Mouse (Mus musculus) spleen, embryonic (tissue): ENCODE results near the gene Tada3.

Experiments
- CTCF ChIA-PET: fragments of 350-600 bp; sonication (Branson Sonifier 250); formaldehyde crosslinking; loops from one replicate; lab custom pipeline; 2022; lab: Charles Lee

Gene Tada3

DNA sequence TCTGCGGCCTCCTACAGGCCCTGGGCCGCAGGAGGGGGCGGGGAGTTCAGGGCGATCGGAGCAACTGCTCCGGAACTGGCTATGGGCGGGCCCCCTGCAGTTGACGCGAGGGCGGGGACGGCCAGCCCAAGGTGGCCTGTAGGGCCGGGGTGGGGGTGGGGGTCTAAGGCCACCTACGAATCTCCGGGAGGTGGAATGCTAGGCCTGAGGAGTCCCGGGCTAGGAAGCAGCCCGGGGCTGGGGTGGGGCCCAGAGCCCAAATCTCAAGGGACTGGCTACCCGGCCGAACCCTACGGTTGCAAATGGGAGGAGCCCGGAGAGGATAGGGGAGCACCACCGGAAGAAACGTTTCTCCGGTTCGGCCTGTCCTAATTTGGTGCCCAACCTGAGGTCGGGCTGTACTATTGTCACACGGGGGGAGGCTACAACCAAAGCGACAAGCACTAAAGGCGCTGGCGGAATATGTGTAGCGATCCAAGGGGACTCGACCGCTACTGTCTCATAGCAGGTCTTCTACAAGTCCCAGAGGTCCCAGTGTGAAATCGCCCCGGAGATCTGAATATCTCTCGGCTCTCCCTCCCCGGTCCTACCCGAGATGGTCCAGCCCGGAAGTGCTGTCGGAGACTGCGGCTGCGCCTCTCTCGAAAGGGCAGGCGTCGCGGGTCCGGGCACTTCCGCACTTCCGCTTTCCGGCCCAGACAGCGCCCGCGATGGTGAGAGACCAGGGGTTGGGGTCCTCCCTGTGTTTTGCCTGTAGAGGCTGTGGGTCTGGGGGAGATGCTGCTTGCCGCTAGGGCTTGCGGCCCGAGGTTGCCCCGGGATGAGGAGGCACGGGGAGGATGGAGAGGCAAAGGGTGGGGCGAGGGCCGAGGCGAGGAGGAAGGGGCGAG is at the start of gene Tada3, which contains the start of gene Arpc4:
Gene Tada3, minus strand, starts transcription at position 388 of the 890 bp plus-strand sequence.
Gene Arpc4, plus strand, starts transcription at position 620 of the 890 bp plus-strand sequence.
- CTCF ChIA-PET = interaction anchor here (0.6 to 1.1 kb wide), 3 partner anchors 8 to 142 kb away, joined by 3 to 6 read pairs (median 4); no protein-coding TSS in a partner anchor

DNA sequence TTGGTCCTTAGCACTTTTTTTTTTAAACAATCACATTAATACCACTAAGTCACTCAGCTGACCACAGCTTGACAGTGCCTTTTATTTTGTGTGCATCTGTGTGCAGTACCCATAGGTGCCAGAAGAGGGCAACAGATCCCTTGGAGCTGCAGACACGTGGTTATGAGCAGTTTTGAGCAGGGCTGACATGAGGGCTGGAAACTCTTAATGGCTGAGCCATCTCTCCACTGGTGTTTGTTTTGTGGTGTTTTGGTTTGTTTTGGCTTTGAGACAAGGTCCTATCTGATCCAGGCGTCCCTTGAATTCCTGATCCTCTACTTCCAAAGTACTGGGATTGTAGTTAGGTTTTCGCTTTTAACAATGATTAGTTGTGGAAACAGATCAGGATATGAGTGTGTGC is 49.7 kb upstream of the Tada3 start:
- CTCF ChIA-PET = no interaction called here

DNA sequence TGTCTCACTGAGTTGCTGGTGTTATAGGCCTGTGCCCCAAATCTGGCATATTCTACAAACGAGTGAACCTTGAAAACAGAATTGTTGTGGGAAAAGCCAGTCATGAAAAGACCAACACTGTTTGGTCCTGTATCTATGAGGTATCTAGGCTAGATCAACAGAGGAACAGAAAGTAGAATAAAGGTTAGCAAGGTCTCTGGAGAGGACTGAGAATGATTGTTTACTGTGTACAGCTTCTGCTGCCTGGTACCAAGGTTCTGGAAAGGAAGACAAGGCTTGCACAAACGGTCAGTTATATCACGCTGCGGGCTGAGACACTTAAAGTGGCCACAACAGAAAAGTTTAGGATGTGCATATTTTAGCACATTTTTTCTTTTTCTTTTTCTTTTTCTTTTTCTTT is 49.0 kb upstream of the Tada3 start:
- CTCF ChIA-PET = no interaction called here

DNA sequence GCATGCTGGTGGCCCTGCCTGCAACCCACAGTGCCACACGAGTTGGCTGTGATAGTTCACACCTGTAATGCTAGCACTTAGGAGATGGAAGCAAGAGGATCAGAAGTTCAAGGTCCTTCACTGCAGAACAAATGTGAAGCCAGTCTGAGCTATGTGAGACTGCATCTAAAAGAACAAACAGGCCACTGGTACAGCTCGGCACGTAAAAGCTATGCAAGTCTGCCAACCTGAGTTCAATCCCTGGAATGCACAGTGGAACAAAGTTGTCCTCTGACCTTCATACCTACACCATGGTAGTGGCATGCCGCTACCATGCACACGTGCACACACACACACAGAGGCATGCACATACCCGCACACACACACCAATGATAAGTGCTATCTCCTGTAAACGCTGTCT is 46.5 kb upstream of the Tada3 start:
- CTCF ChIA-PET = no interaction called here

DNA sequence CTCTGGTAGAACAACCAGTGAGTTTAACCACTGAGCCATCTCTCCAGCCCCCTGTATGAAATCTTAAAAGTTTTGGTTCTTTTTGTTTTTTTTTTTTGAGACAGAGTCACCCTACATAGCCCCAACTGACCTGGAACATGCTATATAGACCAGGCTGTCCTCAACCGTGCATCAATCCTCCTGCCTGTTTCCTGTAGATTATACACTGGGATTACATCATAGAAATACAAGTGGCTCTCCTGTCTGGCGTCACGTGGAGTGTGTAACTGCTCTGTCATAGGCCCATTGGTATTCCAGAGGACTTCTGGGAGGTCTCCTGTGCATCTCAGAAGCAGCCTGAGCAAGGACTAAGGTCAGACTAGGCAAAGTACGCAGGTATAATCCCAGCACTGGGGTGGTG is 45.3 kb upstream of the Tada3 start:
- CTCF ChIA-PET = no interaction called here

DNA sequence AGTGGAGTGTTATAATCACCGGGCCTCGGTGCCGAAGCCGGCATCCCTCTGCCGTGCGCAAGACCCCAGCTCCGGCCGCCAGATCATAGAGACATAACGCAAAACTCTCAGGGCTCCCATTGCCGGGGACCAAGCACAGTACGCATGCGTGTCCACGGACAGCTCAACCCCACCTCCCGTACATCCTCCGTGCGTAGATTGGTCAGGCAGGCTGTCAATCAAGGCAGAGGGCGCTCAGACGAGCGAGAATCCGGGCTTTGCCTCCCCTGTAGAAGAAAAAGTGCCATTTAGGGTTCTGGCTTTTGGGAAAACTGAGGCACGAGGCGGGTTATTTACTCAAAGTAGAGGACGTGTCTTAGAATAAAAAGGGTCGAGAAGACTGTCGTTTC is 41.5 kb upstream of the Tada3 start, which contains the start of gene Rpusd3:
Gene Rpusd3, minus strand, starts transcription at position 142 of the 389 bp plus-strand sequence.
- CTCF ChIA-PET = no interaction called here

DNA sequence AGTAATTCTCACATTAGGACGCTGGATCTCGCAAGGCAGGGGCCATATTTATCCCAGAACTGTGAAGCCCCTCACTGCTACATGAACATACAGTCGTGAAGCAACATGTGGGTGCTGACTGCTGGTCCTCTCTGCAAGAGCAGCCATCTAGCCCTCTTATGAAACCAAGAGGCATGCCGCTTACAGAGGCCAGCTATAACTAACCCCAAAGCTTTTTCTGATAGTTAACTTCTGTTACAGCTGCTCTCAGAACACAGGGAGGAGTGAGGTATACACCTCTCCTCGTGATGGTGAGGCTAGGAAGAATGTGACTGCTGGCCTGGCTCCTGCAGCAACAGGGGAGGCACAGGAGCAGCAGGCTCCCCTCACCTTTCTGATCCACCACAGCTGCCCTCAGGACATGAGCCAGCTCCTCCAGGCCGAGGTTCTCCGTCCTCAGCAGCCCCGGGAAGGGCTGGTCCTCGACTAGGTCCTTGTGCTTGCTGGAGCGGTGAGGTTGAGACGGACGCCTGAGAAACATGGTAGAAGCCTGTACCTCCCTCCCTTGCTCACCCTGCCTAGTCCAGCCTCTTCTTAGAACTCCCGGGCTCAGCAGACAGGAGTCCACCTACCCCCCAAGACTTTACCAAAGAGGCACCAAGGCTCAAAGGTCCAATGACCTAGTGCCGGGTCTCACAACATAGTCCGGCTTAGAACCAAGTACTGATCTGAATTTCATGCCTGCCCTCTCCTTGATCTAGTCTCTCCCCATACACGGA is 40.9 kb upstream of the Tada3 start:
- CTCF ChIA-PET = no interaction called here

DNA sequence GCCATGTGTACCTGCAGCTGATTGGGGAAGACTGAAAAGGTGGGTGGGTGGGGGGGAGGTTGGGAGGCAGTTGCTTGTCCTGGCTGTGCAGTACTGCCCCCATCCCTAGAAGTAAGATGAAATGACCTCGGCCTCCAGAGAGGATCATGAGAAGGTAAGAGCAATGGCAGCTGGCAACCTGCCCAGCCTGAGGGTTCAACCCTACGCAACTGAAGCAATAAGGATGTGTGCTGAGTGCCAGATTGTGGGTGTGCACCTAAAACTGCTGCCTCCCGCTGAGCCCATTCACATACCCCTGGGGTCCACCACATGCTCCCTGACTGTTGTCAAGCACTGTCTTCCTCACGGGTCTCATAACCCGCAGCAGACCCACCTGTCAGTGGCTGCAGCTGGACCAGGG is 38.7 kb upstream of the Tada3 start:
- CTCF ChIA-PET = no interaction called here

DNA sequence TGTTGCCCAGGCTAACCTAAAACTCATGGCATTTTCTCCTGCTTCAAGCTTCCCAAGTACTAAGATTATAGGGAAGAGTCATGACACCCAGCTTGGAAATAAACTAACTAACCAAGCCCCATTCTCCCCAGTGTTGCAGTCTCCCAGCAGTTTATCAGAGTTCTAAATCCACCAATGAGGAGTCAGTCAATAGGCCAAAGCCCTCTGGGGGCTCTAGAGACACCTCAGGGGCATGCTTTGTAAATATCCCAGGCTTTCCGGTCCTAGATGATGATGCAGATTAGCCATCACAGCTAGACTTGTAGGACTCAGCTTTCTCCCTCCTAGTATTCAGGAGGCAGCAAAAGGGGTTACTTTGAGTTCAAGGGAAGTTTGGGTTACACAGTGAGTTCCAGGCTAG is 32.3 kb upstream of the Tada3 start:
- CTCF ChIA-PET = no interaction called here

DNA sequence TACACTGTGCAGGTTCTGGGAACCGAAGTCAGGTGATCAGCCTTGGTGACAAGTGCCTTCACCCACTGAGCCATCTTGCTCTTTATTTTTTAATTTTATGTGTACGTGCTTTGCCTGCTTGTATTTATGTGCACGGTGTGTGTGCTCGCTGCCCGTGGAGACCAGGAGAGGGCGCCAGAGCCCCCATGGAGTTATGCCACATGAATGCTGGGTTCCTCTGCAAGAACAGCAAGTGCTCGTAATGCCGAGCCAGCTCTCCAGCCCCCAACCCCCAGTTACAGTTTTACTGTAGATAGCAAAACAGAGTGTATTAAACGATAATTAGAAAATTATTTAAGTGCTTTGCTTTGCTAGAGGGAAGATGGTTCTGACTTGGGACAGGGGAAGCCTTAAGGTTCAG is 29.0 kb upstream of the Tada3 start:
- CTCF ChIA-PET = interaction anchor here (0.6 kb wide), 1 partner anchor 30 kb away, joined by 3 read pairs; no protein-coding TSS in a partner anchor

DNA sequence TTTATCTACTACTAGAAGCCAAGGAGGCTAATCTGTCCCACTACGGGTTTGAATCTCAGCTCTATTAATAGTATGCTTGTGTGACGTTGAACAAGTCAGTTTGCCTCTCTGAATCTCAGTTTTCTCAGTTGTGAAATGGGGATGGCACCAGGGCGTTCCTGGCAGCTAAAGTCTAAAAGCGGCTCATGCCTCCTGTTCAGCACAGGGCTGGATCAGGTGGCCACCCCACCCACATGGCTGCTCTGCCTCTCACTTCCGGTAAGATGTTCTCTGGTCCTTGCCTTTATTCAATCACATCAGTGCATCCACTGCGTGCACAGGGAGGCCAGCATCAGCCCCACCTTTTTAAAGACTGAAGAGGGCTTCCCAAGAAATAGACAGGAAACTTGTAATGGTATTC is 27.8 kb upstream of the Tada3 start:
- CTCF ChIA-PET = no interaction called here

DNA sequence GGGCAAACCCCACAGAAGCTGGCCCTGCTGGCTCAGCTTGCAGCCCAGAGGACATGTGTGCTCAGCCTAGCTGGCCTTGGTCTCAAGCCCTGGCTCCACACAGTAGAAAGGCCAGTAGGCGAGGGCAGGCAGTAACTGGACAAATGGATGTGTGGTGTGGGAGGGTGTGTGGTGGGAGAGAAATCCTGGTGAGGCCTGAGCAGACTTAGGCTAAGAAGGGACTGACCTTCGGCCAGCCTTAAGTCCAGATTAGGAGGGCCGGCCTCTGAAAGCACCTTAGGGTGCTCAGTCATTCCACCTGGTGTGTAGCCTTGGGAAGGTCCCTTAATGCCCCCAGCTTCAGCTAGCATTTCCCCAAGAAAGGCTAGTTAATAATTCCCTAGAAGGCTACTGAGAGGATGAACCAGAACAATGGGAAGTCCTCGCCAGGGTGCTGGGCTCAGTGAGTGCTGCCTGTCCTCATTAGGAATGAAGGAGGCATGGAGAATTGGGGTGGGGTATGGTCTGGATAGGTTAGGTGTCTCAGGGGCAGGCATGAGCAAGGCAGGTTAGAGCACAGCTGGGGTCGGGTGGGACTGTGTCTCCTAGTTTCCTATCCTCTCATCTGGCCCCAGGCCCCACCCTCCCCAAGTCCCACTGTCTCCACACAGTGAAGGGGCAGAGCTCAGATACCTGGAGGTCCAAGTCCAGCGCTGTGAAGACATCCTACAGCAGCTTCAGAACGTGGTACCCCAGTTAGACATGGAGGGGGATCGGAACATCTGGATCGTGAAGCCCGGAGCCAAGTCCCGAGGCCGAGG is 27.2 kb upstream of the Tada3 start:
- CTCF ChIA-PET = no interaction called here

DNA sequence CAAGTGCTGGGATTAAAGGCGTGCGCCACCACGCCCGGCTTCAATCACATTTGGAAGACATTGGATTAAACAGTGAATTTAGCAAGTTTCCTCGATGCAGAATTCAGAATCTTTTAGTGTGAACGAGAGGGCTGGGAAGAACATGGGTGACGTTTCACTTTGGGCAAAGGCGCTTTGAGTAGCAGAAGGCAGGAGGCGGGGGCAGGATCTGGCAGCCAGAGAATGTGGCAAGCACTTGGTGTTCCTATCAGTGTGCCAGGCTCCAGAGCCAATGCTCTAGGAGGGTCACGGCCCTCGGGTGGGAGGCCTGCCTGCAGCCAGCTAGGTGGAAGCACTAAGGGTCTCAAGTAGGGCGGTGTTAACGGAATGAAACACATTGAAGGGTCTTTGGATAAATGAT is 24.4 kb upstream of the Tada3 start:
- CTCF ChIA-PET = no interaction called here

DNA sequence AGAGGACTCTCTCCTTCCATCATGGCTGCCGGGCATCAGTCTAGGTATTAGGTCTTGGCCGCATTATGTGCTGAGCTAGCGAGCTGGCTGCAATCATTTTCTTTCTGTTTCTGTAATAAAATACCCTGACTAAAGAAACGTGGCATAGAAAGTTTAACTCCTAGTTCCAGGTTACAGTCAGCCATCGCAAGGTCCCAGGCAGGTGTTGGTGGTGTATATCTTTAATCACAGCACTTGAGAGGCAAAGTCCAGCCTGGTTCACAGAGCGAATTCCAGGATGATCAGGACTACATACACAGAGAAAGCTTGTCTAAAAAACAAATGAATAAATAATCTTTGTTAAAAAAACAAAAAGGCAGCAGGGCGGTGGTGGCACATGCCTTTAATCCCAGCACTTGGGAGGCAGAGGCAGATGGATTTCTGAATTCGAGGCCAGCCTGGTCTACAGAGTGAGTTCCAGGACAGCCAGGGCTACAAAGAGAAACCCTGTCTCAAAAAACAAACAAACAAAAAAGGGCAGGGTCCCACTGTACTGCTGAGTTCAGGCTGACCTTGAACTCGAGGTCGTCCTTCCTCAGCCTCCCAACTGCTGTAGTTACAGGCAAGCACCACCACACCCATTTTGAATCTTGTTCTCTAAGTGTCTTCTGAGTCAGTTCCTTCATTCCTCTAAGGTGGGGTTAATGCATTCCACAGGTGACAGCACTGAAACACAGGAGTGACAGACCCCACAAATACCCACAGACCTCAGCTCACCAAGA is 18.8 kb upstream of the Tada3 start:
- CTCF ChIA-PET = no interaction called here

DNA sequence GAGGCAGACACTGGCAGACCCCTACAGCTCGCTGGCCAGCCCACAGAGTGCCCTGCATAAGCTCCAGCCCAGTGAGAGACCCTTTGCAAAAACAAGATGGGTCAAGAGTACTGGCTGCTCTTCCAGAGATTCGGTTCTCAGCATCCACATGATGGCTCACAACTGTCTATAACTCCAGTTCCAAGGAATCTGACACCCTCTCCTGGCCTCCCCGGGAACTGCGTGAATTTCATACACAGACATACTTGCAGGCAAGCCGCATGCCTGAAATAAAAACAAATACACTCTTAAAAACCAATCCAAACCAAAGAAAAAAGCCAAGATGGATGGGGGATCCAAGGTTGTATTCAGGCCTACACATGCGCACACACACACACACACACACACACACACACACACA is 17.8 kb upstream of the Tada3 start:
- CTCF ChIA-PET = no interaction called here

DNA sequence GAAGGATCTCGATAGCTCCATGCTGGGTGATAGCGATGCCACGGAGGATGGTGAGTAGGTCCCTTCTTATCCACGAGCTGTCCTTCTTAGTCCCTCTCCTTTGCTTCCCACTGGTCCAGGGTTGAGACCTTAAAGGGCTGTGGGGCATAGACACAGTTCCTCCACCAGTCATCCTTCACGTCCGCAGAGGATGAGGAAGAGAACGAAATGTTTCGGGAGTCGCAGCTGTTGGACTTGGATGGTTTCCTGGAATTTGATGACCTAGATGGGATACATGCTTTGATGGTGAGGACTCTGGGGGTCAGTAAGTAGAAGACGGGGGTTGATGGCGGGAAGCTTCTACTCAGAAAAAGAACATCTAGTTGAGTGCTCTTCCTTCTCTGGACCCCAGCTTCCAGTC is 17.1 kb upstream of the Tada3 start:
- CTCF ChIA-PET = no interaction called here

DNA sequence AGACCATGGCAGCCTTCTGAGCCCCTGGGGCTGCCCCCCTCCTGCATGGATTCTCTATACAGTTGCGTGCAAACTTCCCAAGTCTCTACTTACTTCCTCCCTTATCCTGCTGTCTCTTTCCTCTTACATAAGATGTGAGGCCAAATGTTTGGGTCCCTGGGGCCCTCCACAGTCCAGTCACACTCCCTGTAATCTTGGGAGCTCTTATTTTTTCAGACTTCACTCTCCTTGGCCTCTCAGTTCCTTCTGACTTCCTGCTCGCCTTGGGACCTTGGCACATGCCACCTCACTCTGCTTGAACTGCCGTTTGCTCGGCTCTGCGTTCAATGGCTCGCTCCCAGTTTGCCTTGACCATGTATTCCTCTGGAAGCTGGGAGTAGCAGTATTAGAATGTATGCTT is 16.3 kb upstream of the Tada3 start:
- CTCF ChIA-PET = no interaction called here

DNA sequence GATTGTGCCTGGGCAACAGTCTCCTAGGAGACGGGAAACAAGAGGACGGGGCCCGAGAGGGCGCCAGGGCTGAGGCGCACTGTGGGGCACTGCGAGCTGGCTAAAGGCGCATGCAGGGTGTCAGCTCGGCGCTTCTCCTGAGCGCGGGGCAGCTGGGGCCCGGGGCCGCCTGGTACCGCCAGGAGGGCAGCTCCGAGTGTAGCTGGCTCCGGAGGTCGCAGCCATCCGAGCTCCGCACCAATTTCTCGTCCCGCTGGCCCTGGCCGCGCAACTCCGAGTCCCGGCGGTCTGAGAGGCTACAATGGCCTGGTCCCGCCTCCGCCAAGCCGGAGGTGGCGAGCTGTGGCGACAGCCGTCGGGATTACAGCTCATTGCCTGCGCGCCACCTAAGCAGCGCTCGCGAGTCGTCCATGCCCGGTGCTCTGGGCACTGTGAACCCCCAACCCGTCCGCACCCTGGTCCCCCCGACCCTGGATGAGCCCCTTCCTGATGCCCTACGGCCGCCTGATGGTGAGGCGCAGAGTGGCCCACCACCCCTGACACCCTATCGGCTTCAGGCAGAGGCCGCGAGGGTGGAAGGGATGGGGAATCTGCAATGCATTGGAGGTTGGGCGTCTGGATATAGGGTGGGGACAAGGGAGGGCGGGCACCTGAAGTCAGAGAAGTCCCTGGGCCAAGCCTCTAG is 14.8 kb upstream of the Tada3 start:
- CTCF ChIA-PET = no interaction called here

DNA sequence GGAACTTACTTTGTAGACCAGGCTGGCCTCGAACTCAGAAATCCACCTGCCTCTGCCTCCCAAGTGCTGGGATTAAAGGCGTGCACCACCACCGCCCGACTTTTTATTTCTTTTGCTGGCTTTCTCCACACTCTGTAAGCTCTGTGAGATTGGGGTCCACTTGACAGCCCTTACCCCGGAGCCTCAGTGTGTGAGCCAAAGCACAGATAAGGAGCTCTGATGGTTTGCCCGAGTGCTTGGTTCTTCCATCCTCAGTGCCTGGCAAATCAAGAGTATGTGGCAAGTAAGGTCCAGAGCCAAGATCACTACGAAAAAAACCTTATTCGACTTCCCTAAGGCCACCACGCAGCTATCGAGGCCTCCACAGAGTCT is 14.3 kb upstream of the Tada3 start:
- CTCF ChIA-PET = no interaction called here

DNA sequence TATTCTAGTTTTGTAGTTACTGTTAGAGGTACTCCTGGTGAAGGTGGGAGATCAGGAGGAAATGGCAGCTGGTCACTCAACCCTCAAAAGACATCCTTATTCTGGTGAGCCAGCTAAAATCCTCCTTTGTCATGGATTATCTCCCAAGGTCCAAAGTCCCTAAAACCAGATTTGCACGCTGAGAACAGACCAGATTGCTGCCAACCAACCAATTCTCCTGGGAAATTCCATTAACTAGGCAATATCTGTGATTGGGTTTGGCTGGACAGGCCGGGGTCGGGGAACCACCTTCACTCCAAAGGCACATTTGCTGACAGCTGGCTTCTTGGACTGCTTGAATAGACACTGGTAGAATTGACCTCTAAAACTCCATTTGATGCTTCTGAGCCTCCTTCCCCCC is 13.0 kb upstream of the Tada3 start:
- CTCF ChIA-PET = no interaction called here

DNA sequence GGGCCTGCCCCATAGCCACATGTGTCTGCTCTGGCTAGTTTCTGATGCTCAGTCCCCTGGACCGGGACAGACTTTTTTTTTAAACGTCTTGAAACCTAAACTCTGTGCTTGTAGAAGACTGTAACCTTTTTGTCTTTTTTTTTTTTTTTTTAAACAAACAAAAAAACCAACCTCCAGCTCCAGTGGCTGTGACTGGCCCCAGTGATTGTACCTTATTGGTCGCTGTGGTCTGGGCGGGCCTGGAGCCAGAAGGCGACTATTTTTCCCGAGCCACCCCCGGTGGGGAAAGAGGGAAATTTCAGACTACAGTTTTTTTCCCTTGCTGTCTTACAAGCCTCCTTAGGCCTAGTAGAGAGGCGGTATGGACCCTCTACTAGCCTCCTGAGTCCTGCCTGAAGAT is 11.3 kb upstream of the Tada3 start, which contains the start of gene Ttll3:
Gene Ttll3, plus strand, starts transcription at position 301 of the 400 bp plus-strand sequence.
- CTCF ChIA-PET = interaction anchor here (0.7 kb wide), 1 partner anchor 55 kb away, joined by 3 read pairs; no protein-coding TSS in a partner anchor
